Mouse (Mus musculus): ENCODE measurements at regions not wholly inside any gene's neighbourhood (a gene's known extent, or its start where the extent isn't known, plus 50 kb on each side); places are given as distances from the start of the nearest gene placed in this dataset.

DNA sequence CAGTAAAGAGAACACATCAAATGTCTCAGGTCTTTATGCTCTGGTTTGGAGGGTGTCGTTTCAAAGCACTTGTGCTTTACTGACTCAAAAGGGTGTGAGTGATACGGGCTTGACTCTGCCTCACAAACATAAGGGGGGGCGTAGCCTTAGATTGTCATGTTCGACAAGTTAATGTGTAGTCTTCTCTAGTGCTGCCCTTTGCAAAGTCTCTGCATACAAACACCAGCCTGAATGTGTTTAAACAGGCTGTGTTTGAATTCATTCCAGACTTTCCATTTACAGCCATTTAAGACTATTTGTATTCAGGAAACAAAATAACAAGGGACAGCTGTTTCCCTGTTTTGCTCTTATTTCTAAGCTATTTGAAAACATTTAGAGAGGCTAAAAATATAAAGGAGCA, 200.4 kb upstream of the Robo2 start:
- TF ChIP-seq CTCF (IDR thresholded peaks at IDR 0.05; ENCODE audit: low read depth) = no peak
- TF ChIP-seq EP300 (IDR thresholded peaks at IDR 0.05; ENCODE audit: low read depth) = no peak
